Mouse (Mus musculus) ES-E14 (cell line): ENCODE data around the gene Dab1. TPM values are rescaled to one million over a fixed set of nuclear protein-coding genes. Genes with fewer than 3 reads are reported as not detected.

Source experiments
- DNase-seq: peaks from one replicate; pipeline ENCODE4 v3.0.0-alpha.2; 2013; ENCODE audit warnings: low read depth, low spot score
- H3K27ac ChIP-seq: 2 replicates; pipeline ENCODE4 v1.5.1; 2012; ENCODE audit warnings: low read depth, mild to moderate bottlenecking, low read length, moderate library complexity, mixed read lengths; ENCODE audit not compliant: poor library complexity, insufficient read depth, severe bottlenecking
- H3K36me3 ChIP-seq: 2 replicates; pipeline ENCODE4 v1.6.1; 2012; ENCODE audit warnings: mild to moderate bottlenecking, low read length, moderate library complexity, mixed read lengths; ENCODE audit not compliant: control insufficient read depth, poor library complexity, insufficient read depth, severe bottlenecking
- H3K4me1 ChIP-seq, 2 experiments: fragments of 150-350 bp in 1 of 2; sonication (generic) in 1 of 2; 2 replicates each; pipeline ENCODE4 v1.6.1; 2012; ENCODE audit warnings: low read length in 2 of 2, mild to moderate bottlenecking in 1 of 2, mixed read lengths in 1 of 2; ENCODE audit not compliant: control insufficient read depth in 2 of 2, insufficient read depth in 2 of 2, poor library complexity in 1 of 2
- H3K4me3 ChIP-seq, 2 experiments: fragments of 150-350 bp in 1 of 2; sonication (generic) in 1 of 2; 2 replicates each; pipeline ENCODE4 v1.5.1; 2012; ENCODE audit warnings: low read length in 2 of 2, low read depth in 1 of 2, mild to moderate bottlenecking in 1 of 2, mixed read lengths in 1 of 2; ENCODE audit not compliant: insufficient read depth in 1 of 2, poor library complexity in 1 of 2, severe bottlenecking in 1 of 2
- H3K9ac ChIP-seq: 2 replicates; pipeline ENCODE4 v1.6.1; 2012; ENCODE audit warnings: low read depth, mild to moderate bottlenecking, low read length, mixed read lengths; ENCODE audit not compliant: poor library complexity, insufficient read depth, severe bottlenecking
- H3K9me3 ChIP-seq: fragments of 150-350 bp; sonication (generic); 2 replicates; pipeline ENCODE4 v1.6.1; 2012; ENCODE audit warnings: low read depth, mild to moderate bottlenecking, low read length; ENCODE audit not compliant: control insufficient read depth, insufficient read depth
- CHD2 ChIP-seq: IDR thresholded peaks from 2 replicates; pipeline ENCODE4 v1.6.1; 2014; ENCODE audit warnings: mild to moderate bottlenecking, low read depth, low read length, inconsistent platforms
- HCFC1 ChIP-seq: IDR thresholded peaks from 2 replicates; pipeline ENCODE4 v1.6.1; 2012; ENCODE audit warnings: low read length, inconsistent platforms, borderline replicate concordance; ENCODE audit not compliant: insufficient read depth
- MAFK ChIP-seq: IDR thresholded peaks from 2 replicates; pipeline ENCODE4 v1.6.1; 2014; ENCODE audit warnings: mild to moderate bottlenecking, low read depth, low read length, inconsistent platforms; ENCODE audit not compliant: insufficient read depth
- ZC3H11A ChIP-seq: IDR thresholded peaks from 2 replicates; pipeline ENCODE4 v1.6.1; 2012; ENCODE audit warnings: low read depth, mild to moderate bottlenecking, inconsistent platforms, low read length, borderline replicate concordance
- ZNF384 ChIP-seq: IDR thresholded peaks from 2 replicates; pipeline ENCODE4 v1.6.1; 2012; ENCODE audit warnings: low read depth, low read length, inconsistent platforms
- in situ Hi-C, 2 experiments: fragments of 600-800 bp; cut with MboI; formaldehyde crosslinking; loops; one replicate each; pipeline ENCODE4 v1.15.1; 2025; ENCODE audit warnings: low sequenced_read_pairs in 2 of 2, inconsistent platforms in 1 of 2; ENCODE audit not compliant: unreplicated experiment in 2 of 2
- total RNA-seq: library from RNA; depleted of rRNA; stranded (reverse); fragments of 300-350 nt; gene quantifications from 2 replicates; pipeline ENCODE4 v1.2.3, GENCODE M21; 2012

The Dab1 gene
- total RNA-seq, 1 experiment = 7.9 TPM

GRCm38 (mm10) chr4:104122364-104122763 lies 503.2 kb downstream of the Dab1 start:
- TF ChIP-seq ZC3H11A (no peak), ZNF384 (no peak), HCFC1 (no peak), MAFK (no peak), CHD2 (no peak)
- Histone ChIP-seq H3K36me3 (no peaks in the 10 kb centered on the region), H3K4me1 (no peaks in the 10 kb centered on the region), H3K9me3 (no peaks in the 10 kb centered on the region), H3K27ac (no peak overlapping the region), H3K9ac (no peak overlapping the region), H3K4me3 (no peak overlapping the region)
- in situ Hi-C loops = no loop called here
- no peak for DNase-seq

GRCm38 (mm10) chr4:104153637-104154036 lies 534.5 kb downstream of the Dab1 start:
- Histone ChIP-seq H3K27ac (no peak overlapping the region), H3K9me3 (no peaks in the 10 kb centered on the region), H3K4me3 (no peak overlapping the region), H3K4me1 (no peaks in the 10 kb centered on the region), H3K9ac (no peak overlapping the region), H3K36me3 (no peaks in the 10 kb centered on the region)
- TF ChIP-seq MAFK = no peak
- TF ChIP-seq ZC3H11A = no peak
- no peak for TF ChIP-seq HCFC1
- no peak for TF ChIP-seq CHD2
- TF ChIP-seq ZNF384 = no peak
- DNase-seq = no peak
- in situ Hi-C loops = no loop called here

GRCm38 (mm10) chr4:104178067-104178466 lies 558.9 kb downstream of the Dab1 start:
- H3K27ac ChIP-seq = no peak overlapping the region
- no peaks in the 10 kb centered on the region for H3K36me3 ChIP-seq
- no peaks in the 10 kb centered on the region for H3K9me3 ChIP-seq
- no peak for DNase-seq
- TF ChIP-seq ZNF384 = no peak
- no peak for TF ChIP-seq HCFC1
- TF ChIP-seq MAFK = no peak
- H3K9ac ChIP-seq = no peak overlapping the region
- H3K4me3 ChIP-seq = no peak overlapping the region
- H3K4me1 ChIP-seq = no peaks in the 10 kb centered on the region
- in situ Hi-C loops = no loop called here

GRCm38 (mm10) chr4:104186311-104186710 lies 567.2 kb downstream of the Dab1 start:
- no peak for TF ChIP-seq ZNF384
- no peak for TF ChIP-seq MAFK
- TF ChIP-seq HCFC1 = no peak
- no peak for TF ChIP-seq CHD2
- Histone ChIP-seq H3K9ac (no peak overlapping the region), H3K36me3 (no peaks in the 10 kb centered on the region), H3K9me3 (no peaks in the 10 kb centered on the region), H3K4me1 (no peaks in the 10 kb centered on the region), H3K27ac (no peak overlapping the region), H3K4me3 (no peak overlapping the region)
- in situ Hi-C loops = no loop called here
- DNase-seq = no peak

DNA sequence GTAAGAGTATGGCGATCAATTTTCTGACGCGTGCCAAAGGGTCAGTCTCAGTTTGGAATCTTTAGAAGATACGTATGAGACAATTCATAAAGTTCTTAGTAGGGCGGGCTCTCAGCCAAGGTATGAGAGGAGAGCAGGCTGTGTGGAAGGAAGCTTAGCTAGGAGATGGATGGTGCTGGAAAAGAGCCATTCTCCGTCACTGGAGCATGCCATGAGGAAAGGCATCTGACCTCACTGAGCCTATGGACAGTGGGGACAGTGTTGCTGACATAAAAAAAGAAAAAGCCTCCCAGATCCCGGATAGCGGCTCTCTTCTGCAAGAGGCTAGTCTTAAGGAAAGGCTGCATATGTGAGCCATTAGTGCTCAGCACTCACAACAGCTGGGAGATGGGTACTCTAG lies 579.5 kb downstream of the Dab1 start:
- TF ChIP-seq MAFK (no peak), CHD2 (no peak), HCFC1 (no peak), ZC3H11A (no peak), ZNF384 (no peak)
- in situ Hi-C loops = no loop called here
- Histone ChIP-seq H3K9ac (no peak overlapping the region), H3K9me3 (no peaks in the 10 kb centered on the region), H3K36me3 (no peaks in the 10 kb centered on the region), H3K27ac (no peak overlapping the region), H3K4me3 (no peak overlapping the region), H3K4me1 (no peaks in the 10 kb centered on the region)
- no peak for DNase-seq
